In genomic region chr19:6267306-6268169, GRCm38 (mm10) we compare ENCODE assay signal across 9 mouse cellular contexts. TPM values are rescaled to one million over a fixed set of nuclear protein-coding genes. Genes with fewer than 3 reads are reported as not detected.
DNase-seq lines count a peak whose midpoint lies in the region; ATAC-seq lines count a peak whose summit lies in the region.
"Had no signal": no experiment of that assay in that cellular context is flagged by ENCODE, and none has a peak within 500 bp of the region (broad histone marks: within the 10 kb centered on the region; RNA-seq: fewer than 3 reads in every experiment).

No protein-coding gene starts in this region.

- no peak overlapping the region for H3K4me2 ChIP-seq in forebrain, embryonic 13.5 days
- no peak overlapping the region for H3K4me2 ChIP-seq in forebrain, embryonic 12.5 days
- H3K4me2 ChIP-seq in neural tube, embryonic 13.5 days, result no peak overlapping the region
- H3K4me2 ChIP-seq in neural tube, embryonic 15.5 days, result no peak overlapping the region
- no peak overlapping the region for H3K4me2 ChIP-seq in limb, embryonic 13.5 days (replicated peaks)

- WGBS in forebrain, embryonic 13.5 days, result 78% methylated on average over 11 of the region's 11 CpGs
- 74% methylated on average over 11 of the region's 11 CpGs for WGBS in forebrain, embryonic 12.5 days
- WGBS in neural tube, embryonic 13.5 days, result 52% methylated on average over 11 of the region's 11 CpGs
- 48% methylated on average over 11 of the region's 11 CpGs for WGBS in neural tube, embryonic 15.5 days
- WGBS in limb, embryonic 13.5 days, result 37% methylated on average over 11 of the region's 11 CpGs

- ATAC-seq in forebrain, embryonic 13.5 days, result peak; percentile 13; the same call in 1 of the 2 replicates
- ATAC-seq in forebrain, embryonic 12.5 days (ENCODE audit: low FRiP score), result no peak
- no peak for ATAC-seq in neural tube, embryonic 13.5 days (ENCODE audit: low read depth)
- ATAC-seq in neural tube, embryonic 15.5 days (ENCODE audit: low FRiP score), result no peak
- ATAC-seq in limb, embryonic 13.5 days (ENCODE audit: low FRiP score, low read depth), result no peak

- no peak overlapping the region for H3K27ac ChIP-seq in forebrain, embryonic 13.5 days
- H3K27ac ChIP-seq in forebrain, embryonic 12.5 days, result no peak overlapping the region
- no peak overlapping the region for H3K27ac ChIP-seq in neural tube, embryonic 13.5 days (replicated peaks)
- H3K27ac ChIP-seq in neural tube, embryonic 15.5 days (replicated peaks), result no peak overlapping the region
- H3K27ac ChIP-seq in limb, embryonic 13.5 days, result no peak overlapping the region

- H3K36me3 ChIP-seq in forebrain, embryonic 13.5 days (ENCODE audit: poor library complexity, severe bottlenecking), result peaks cover 4% of the 10 kb centered on the region; the same call in 1 of the 2 replicates
- H3K36me3 ChIP-seq in forebrain, embryonic 12.5 days (replicated peaks), result no peaks in the 10 kb centered on the region
- peaks cover 6% of the 10 kb centered on the region for H3K36me3 ChIP-seq in neural tube, embryonic 13.5 days
- 0 out of 2 replicates have a peak, but pooled peaks cover under 1% of the 10 kb centered on the region for H3K36me3 ChIP-seq in neural tube, embryonic 15.5 days
- H3K36me3 ChIP-seq in limb, embryonic 13.5 days, result peaks cover 2% of the 10 kb centered on the region; the same call in 1 of the 2 replicates

- H3K27me3 ChIP-seq in forebrain, embryonic 13.5 days, result peaks cover 9% of the 10 kb centered on the region; the same call in 1 of the 2 replicates
- H3K27me3 ChIP-seq in forebrain, embryonic 12.5 days, result peaks cover 15% of the 10 kb centered on the region; the same call in 1 of the 2 replicates
- peaks cover 6% of the 10 kb centered on the region; the same call in 1 of the 2 replicates for H3K27me3 ChIP-seq in neural tube, embryonic 13.5 days
- H3K27me3 ChIP-seq in neural tube, embryonic 15.5 days (replicated peaks), result 0 out of 2 replicates have a peak, but pooled peaks cover 2% of the 10 kb centered on the region
- H3K27me3 ChIP-seq in limb, embryonic 13.5 days, result peaks cover 8% of the 10 kb centered on the region; the same call in 1 of the 2 replicates

- H3K9ac ChIP-seq in forebrain, embryonic 13.5 days, result no peak overlapping the region
- H3K9ac ChIP-seq in forebrain, embryonic 12.5 days, result no peak overlapping the region
- 0 out of 2 replicates have a peak overlapping the region, but pooled peaks have one; percentile 43 for H3K9ac ChIP-seq in neural tube, embryonic 13.5 days
- no peak overlapping the region for H3K9ac ChIP-seq in neural tube, embryonic 15.5 days (replicated peaks)
- peak overlapping the region; percentile 0; the same call in 1 of the 2 replicates for H3K9ac ChIP-seq in limb, embryonic 13.5 days

- H3K4me3 ChIP-seq in forebrain, embryonic 13.5 days, result no peak overlapping the region
- no peak overlapping the region for H3K4me3 ChIP-seq in forebrain, embryonic 12.5 days (replicated peaks)
- no peak overlapping the region for H3K4me3 ChIP-seq in neural tube, embryonic 13.5 days
- H3K4me3 ChIP-seq in neural tube, embryonic 15.5 days (replicated peaks), result no peak overlapping the region
- no peak overlapping the region for H3K4me3 ChIP-seq in limb, embryonic 13.5 days

- H3K9me3 ChIP-seq in forebrain, embryonic 13.5 days (replicated peaks), result no peaks in the 10 kb centered on the region
- no peaks in the 10 kb centered on the region for H3K9me3 ChIP-seq in forebrain, embryonic 12.5 days
- H3K9me3 ChIP-seq in neural tube, embryonic 13.5 days, result no peaks in the 10 kb centered on the region
- H3K9me3 ChIP-seq in neural tube, embryonic 15.5 days (replicated peaks), result no peaks in the 10 kb centered on the region
- no peaks in the 10 kb centered on the region for H3K9me3 ChIP-seq in limb, embryonic 13.5 days

- no peaks in the 10 kb centered on the region for H3K4me1 ChIP-seq in forebrain, embryonic 13.5 days
- H3K4me1 ChIP-seq in forebrain, embryonic 12.5 days, result peaks cover 5% of the 10 kb centered on the region
- no peaks in the 10 kb centered on the region for H3K4me1 ChIP-seq in neural tube, embryonic 13.5 days (replicated peaks)
- peaks cover 4% of the 10 kb centered on the region; the same call in 1 of the 2 replicates for H3K4me1 ChIP-seq in neural tube, embryonic 15.5 days
- peaks cover 17% of the 10 kb centered on the region for H3K4me1 ChIP-seq in limb, embryonic 13.5 days

- no peak for DNase-seq in right cerebral cortex, adult 2 months (ENCODE audit: low spot score in 2 of 2)
- no peak for DNase-seq in embryo, embryonic 9.5 days (ENCODE audit: extremely low spot score)
- DNase-seq in frontal cortex, adult 2 months (ENCODE audit: extremely low spot score in 1 of 2, low spot score in 1 of 2), result no peak

RNA-seq across cellular contexts. Expression of gene Ehd1, which starts 9.0 kb away (rescaled TPM):
- 74.3 and 75.6 TPM in 2 replicates for polyA plus RNA-seq in forebrain, embryonic 13.5 days (2015; fragmentation: Nextera tagmentation; extraction: Ambion mirVana)
- 86.6 and 89.0 TPM in 2 replicates for polyA plus RNA-seq in forebrain, embryonic 12.5 days (2016; fragmentation: Nextera tagmentation; extraction: Ambion mirVana)
- 85.5 and 101 TPM in 2 replicates for polyA plus RNA-seq in neural tube, embryonic 13.5 days (2015; fragmentation: Nextera tagmentation; extraction: Ambion mirVana)
- polyA plus RNA-seq in neural tube, embryonic 15.5 days (2015; fragmentation: Nextera tagmentation; extraction: Ambion mirVana), result 80.6 and 87.7 TPM in 2 replicates
- polyA plus RNA-seq in limb, embryonic 13.5 days (2015; fragmentation: Nextera tagmentation; extraction: Ambion mirVana), result 73.1 and 82.9 TPM in 2 replicates
- polyA plus RNA-seq in frontal cortex, adult 2 months (2012; rRNA removed), result 48.4 and 49.3 TPM in 2 replicates

RNA-seq across cellular contexts. Expression of gene Atg2a, which starts 26.1 kb away (rescaled TPM):
- polyA plus RNA-seq in forebrain, embryonic 13.5 days (2015; fragmentation: Nextera tagmentation; extraction: Ambion mirVana), result 8.9 and 9.7 TPM in 2 replicates
- polyA plus RNA-seq in forebrain, embryonic 12.5 days (2016; fragmentation: Nextera tagmentation; extraction: Ambion mirVana), result 12.0 and 14.2 TPM in 2 replicates
- polyA plus RNA-seq in neural tube, embryonic 13.5 days (2015; fragmentation: Nextera tagmentation; extraction: Ambion mirVana), result 11.6 and 11.8 TPM in 2 replicates
- polyA plus RNA-seq in neural tube, embryonic 15.5 days (2015; fragmentation: Nextera tagmentation; extraction: Ambion mirVana), result 12.5 and 12.9 TPM in 2 replicates
- polyA plus RNA-seq in limb, embryonic 13.5 days (2015; fragmentation: Nextera tagmentation; extraction: Ambion mirVana), result 8.6 and 10.7 TPM in 2 replicates
- polyA plus RNA-seq in frontal cortex, adult 2 months (2012; rRNA removed), result 29.3 and 31.2 TPM in 2 replicates

RNA-seq across cellular contexts. Expression of gene Ppp2r5b, which starts 31.9 kb away (rescaled TPM):
- 53.7 and 58.8 TPM in 2 replicates for polyA plus RNA-seq in forebrain, embryonic 13.5 days (2015; fragmentation: Nextera tagmentation; extraction: Ambion mirVana)
- 51.8 and 52.4 TPM in 2 replicates for polyA plus RNA-seq in forebrain, embryonic 12.5 days (2016; fragmentation: Nextera tagmentation; extraction: Ambion mirVana)
- polyA plus RNA-seq in neural tube, embryonic 13.5 days (2015; fragmentation: Nextera tagmentation; extraction: Ambion mirVana), result 103 and 111 TPM in 2 replicates
- polyA plus RNA-seq in neural tube, embryonic 15.5 days (2015; fragmentation: Nextera tagmentation; extraction: Ambion mirVana), result 127 and 156 TPM in 2 replicates
- polyA plus RNA-seq in limb, embryonic 13.5 days (2015; fragmentation: Nextera tagmentation; extraction: Ambion mirVana), result 23.9 and 29.0 TPM in 2 replicates
- polyA plus RNA-seq in frontal cortex, adult 2 months (2012; rRNA removed), result 137 and 141 TPM in 2 replicates

RNA-seq across cellular contexts. Expression of gene Cdc42bpg, which starts 38.7 kb away (rescaled TPM):
- 0.22 and 0.39 TPM in 2 replicates for polyA plus RNA-seq in forebrain, embryonic 13.5 days (2015; fragmentation: Nextera tagmentation; extraction: Ambion mirVana)
- 0.36 and 0.38 TPM in 2 replicates for polyA plus RNA-seq in forebrain, embryonic 12.5 days (2016; fragmentation: Nextera tagmentation; extraction: Ambion mirVana)
- polyA plus RNA-seq in neural tube, embryonic 13.5 days (2015; fragmentation: Nextera tagmentation; extraction: Ambion mirVana), result 0.26 and 0.57 TPM in 2 replicates
- polyA plus RNA-seq in neural tube, embryonic 15.5 days (2015; fragmentation: Nextera tagmentation; extraction: Ambion mirVana), result 0.33 and 0.36 TPM in 2 replicates
- 0.52 and 0.70 TPM in 2 replicates for polyA plus RNA-seq in limb, embryonic 13.5 days (2015; fragmentation: Nextera tagmentation; extraction: Ambion mirVana)
- 3.2 and 3.3 TPM in 2 replicates for polyA plus RNA-seq in frontal cortex, adult 2 months (2012; rRNA removed)

RNA-seq across cellular contexts. Expression of gene Gpha2, which starts 41.4 kb away (rescaled TPM):
- 0.31 TPM in 1 of 2 replicates, not detected in the other for polyA plus RNA-seq in forebrain, embryonic 13.5 days (2015; fragmentation: Nextera tagmentation; extraction: Ambion mirVana)
- polyA plus RNA-seq in forebrain, embryonic 12.5 days (2016; fragmentation: Nextera tagmentation; extraction: Ambion mirVana), result 0.70 and 0.91 TPM in 2 replicates
- 0.72 TPM in 1 of 2 replicates, not detected in the other for polyA plus RNA-seq in neural tube, embryonic 13.5 days (2015; fragmentation: Nextera tagmentation; extraction: Ambion mirVana)
- polyA plus RNA-seq in neural tube, embryonic 15.5 days (2015; fragmentation: Nextera tagmentation; extraction: Ambion mirVana), result 0.75 TPM in 1 of 2 replicates, not detected in the other
- polyA plus RNA-seq in limb, embryonic 13.5 days (2015; fragmentation: Nextera tagmentation; extraction: Ambion mirVana), result 3.1 and 4.2 TPM in 2 replicates
- not detected in 2 replicates for polyA plus RNA-seq in frontal cortex, adult 2 months (2012; rRNA removed)
- polyA plus RNA-seq: heart, embryonic 14.5 days had no signal

Comparison
In these comparisons a context has a peak if more than half of its experiments do, and no peak if none do; other contexts are left out.
1. H3K9ac ChIP-seq: peak in neural tube, embryonic 13.5 days (single experiment) and limb, embryonic 13.5 days (single experiment); none in forebrain, embryonic 13.5 days (single experiment), forebrain, embryonic 12.5 days (single experiment) and neural tube, embryonic 15.5 days (single experiment).